Mouse (Mus musculus) spleen, adult 2 months (tissue): ENCODE measurements around the gene Meis2.

ENCODE experiments used
- CTCF ChIP-seq: fragments of 200-500 bp; IDR thresholded peaks from 2 replicates; pipeline ENCODE4 v1.5.1; 2011; ENCODE audit warnings: mild to moderate bottlenecking, inconsistent platforms; ENCODE audit not compliant: insufficient read depth, insufficient read length, insufficient replicate concordance; ENCODE audit errors: extremely low read depth
- POLR2A ChIP-seq: fragments of 200-500 bp; IDR thresholded peaks from 2 replicates; pipeline ENCODE4 v1.6.1; 2011; ENCODE audit warnings: low read depth, low read length, inconsistent platforms

DNA sequence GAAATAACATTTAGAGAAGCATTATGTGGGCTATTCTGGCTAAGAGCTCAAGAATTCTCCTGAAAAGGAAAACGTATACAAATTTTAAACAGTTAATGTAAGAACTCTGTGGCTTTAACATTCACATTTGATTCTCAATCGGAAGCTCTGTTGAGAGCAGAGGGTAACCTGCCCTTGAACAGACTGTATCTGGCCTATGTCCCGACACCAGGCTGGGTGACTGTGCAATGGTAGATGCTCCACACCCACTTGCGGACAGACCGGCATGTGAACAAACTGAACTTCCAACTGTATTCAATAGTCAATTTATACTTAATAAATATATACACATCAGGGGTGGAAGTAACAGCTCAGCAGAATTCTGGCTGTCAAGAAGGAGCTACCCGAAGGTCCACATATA lies 164.6 kb downstream of the Meis2 start:
- TF ChIP-seq CTCF = no peak
- TF ChIP-seq POLR2A = no peak
